Mouse (Mus musculus): ENCODE results near the gene Mical1.

DNA sequence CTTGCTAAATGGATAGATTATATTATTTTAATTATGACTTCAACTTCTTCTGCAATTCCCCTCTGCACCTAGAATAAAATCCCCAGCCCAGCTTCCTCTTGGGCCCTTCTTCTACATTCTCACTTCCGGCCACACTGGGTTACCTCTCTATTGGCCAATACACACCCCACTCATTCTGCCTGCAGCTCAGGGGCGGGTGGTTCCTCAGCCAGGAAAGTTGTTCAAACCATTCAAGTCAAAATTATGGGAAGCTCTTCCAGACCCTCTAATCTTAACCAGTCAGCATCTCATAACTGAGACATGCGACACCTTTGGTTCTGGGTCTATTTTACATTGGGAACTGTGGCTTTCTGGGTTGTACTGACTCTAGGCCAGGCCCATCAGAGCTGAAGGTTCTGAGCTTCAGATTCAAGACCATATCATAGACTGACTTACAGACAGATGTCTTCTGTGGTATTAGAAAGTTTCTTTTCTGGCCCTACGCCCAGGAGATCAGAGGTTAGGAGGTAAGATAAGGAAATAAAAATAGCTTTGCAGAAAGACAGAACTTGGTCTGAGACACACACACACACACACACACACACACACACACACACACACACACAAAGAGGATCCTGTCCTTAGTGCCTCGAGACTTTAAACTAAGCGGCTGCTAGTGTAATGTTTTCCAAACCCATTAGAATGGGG lies 2.2 kb upstream of the Mical1 start:
- TF ChIP-seq CTCF (IDR thresholded peaks at IDR 0.05; ENCODE audit: low read depth) (no peak), EP300 (IDR thresholded peaks at IDR 0.05; ENCODE audit: low read depth) (0 out of 2 replicates have a peak, but pooled peaks have one; percentile 16)
